Mouse (Mus musculus) liver, adult 2 months (tissue): ENCODE results near the gene Ltf. TPM values are rescaled to one million over a fixed set of nuclear protein-coding genes. Genes with fewer than 3 reads are reported as not detected.
A peak's percentile ranks its signal among the peaks of the same experiment; 100 is the strongest.

Source experiments
- DNase-seq: peaks from one replicate; pipeline ENCODE4 v3.0.0-alpha.2; 2011; ENCODE audit warnings: low read depth, low spot score; ENCODE audit errors: extremely low read depth
- H3K27ac ChIP-seq: fragments of 200-500 bp; replicated peaks from 2 replicates; pipeline ENCODE4 v1.5.1; 2012; ENCODE audit warnings: low read depth, mild to moderate bottlenecking, control low read depth, inconsistent platforms, low read length; ENCODE audit not compliant: insufficient read depth
- H3K27me3 ChIP-seq: fragments of 200-500 bp; 2 replicates; pipeline ENCODE4 v1.6.1; 2012; ENCODE audit warnings: mild to moderate bottlenecking, moderate library complexity, low read length, inconsistent platforms; ENCODE audit not compliant: control insufficient read depth, insufficient read depth
- H3K36me3 ChIP-seq: fragments of 200-500 bp; 2 replicates; pipeline ENCODE4 v1.6.1; 2012; ENCODE audit warnings: low read length, inconsistent platforms; ENCODE audit not compliant: control insufficient read depth, insufficient read depth
- H3K4me1 ChIP-seq: fragments of 200-500 bp; 2 replicates; pipeline ENCODE4 v1.6.1; 2011; ENCODE audit warnings: low read length; ENCODE audit not compliant: control insufficient read depth, insufficient read depth
- H3K4me3 ChIP-seq: fragments of 200-500 bp; 2 replicates; pipeline ENCODE4 v1.5.1; 2011; ENCODE audit warnings: low read depth, mild to moderate bottlenecking, control low read depth, low read length, moderate library complexity; ENCODE audit not compliant: insufficient read depth
- H3K79me2 ChIP-seq: fragments of 200-500 bp; 2 replicates; pipeline ENCODE4 v1.6.1; 2012; ENCODE audit warnings: inconsistent platforms, mild to moderate bottlenecking, low read length, moderate library complexity; ENCODE audit not compliant: control insufficient read depth, insufficient read depth
- H3K9ac ChIP-seq: fragments of 200-500 bp; 2 replicates; pipeline ENCODE4 v1.6.1; 2012; ENCODE audit warnings: low read depth, mild to moderate bottlenecking, control low read depth, inconsistent platforms, low read length
- CTCF ChIP-seq: fragments of 200-500 bp; IDR thresholded peaks from 2 replicates; pipeline ENCODE4 v1.5.1; 2011; ENCODE audit warnings: low read depth, low read length, control low read depth
- POLR2A ChIP-seq: fragments of 200-500 bp; IDR thresholded peaks from 2 replicates; pipeline ENCODE4 v1.6.1; 2011; ENCODE audit warnings: low read length, control low read depth; ENCODE audit not compliant: insufficient read depth; ENCODE audit errors: extremely low read depth
- WGBS: fragments of 180-500 bp; shearing (Covaris S2); methylation state at CpG from one replicate; pipeline ENCODE4 v1.1.7; 2018; 5-methylcytosine and 5-hydroxymethylcytosine counted together
- polyA plus RNA-seq: library from polyadenylated mRNA; depleted of rRNA; stranded (reverse); fragments of >200 nt; gene quantifications from 2 replicates; pipeline ENCODE4 v1.2.3, GENCODE M21; 2012
- total RNA-seq: library from RNA; depleted of rRNA; stranded (reverse); fragments of >200 nt; gene quantifications from 2 replicates; pipeline ENCODE4 v1.2.3, GENCODE M21; 2014

Gene Ltf
- total and polyA plus RNA-seq, 2 experiments = 0.12 to 0.37 TPM

- H3K4me3 ChIP-seq = peak overlapping the region; percentile 18
- H3K4me1 ChIP-seq = peaks cover 20% of the 10 kb centered on the region
- peak; percentile 66 for DNase-seq
- H3K27me3 ChIP-seq = no peaks in the 10 kb centered on the region
- peaks cover 9% of the 10 kb centered on the region; the same call in 1 of the 2 replicates for H3K79me2 ChIP-seq
- TF ChIP-seq CTCF (no peak), POLR2A (no peak)
- peak overlapping the region; percentile 2 for H3K9ac ChIP-seq
- H3K36me3 ChIP-seq = peaks cover 5% of the 10 kb centered on the region
- WGBS = 22% methylated on average over 4 of the region's 4 CpGs
- peak overlapping the region; percentile 50 for H3K27ac ChIP-seq
Observed at GRCm38 (mm10) chr9:110987331-110987730, 31.7 kb upstream of the Ltf start.

GRCm38 (mm10) chr9:110988078-110988477 is 31.0 kb upstream of the Ltf start:
- Histone ChIP-seq H3K27me3 (no peaks in the 10 kb centered on the region), H3K4me3 (peak overlapping the region; percentile 55), H3K9ac (peak overlapping the region; percentile 74), H3K79me2 (peaks cover 9% of the 10 kb centered on the region; the same call in 1 of the 2 replicates), H3K36me3 (peaks cover 5% of the 10 kb centered on the region), H3K27ac (peak overlapping the region; percentile 95), H3K4me1 (peaks cover 25% of the 10 kb centered on the region)
- WGBS = 15% methylated on average over 3 of the region's 3 CpGs
- TF ChIP-seq CTCF (no peak), POLR2A (no peak)
- peak; percentile 84 for DNase-seq

- Histone ChIP-seq H3K79me2 (peaks cover 9% of the 10 kb centered on the region; the same call in 1 of the 2 replicates), H3K27me3 (no peaks in the 10 kb centered on the region), H3K4me3 (peak overlapping the region; percentile 72), H3K36me3 (peaks cover 5% of the 10 kb centered on the region), H3K27ac (peak overlapping the region; percentile 93), H3K9ac (peak overlapping the region; percentile 87), H3K4me1 (peaks cover 29% of the 10 kb centered on the region)
- 16% methylated on average over 4 of the region's 4 CpGs for WGBS
- TF ChIP-seq POLR2A (no peak), CTCF (no peak)
- peak; percentile 63 for DNase-seq
Observed at GRCm38 (mm10) chr9:110989141-110989540, 29.9 kb upstream of the Ltf start.

- peak; percentile 97 for DNase-seq
- TF ChIP-seq POLR2A (peak; percentile 66; the same call in 1 of the 2 replicates), CTCF (no peak)
- Histone ChIP-seq H3K4me1 (peaks cover 31% of the 10 kb centered on the region), H3K79me2 (peaks cover 9% of the 10 kb centered on the region; the same call in 1 of the 2 replicates), H3K36me3 (peaks cover 5% of the 10 kb centered on the region), H3K27ac (peak overlapping the region; percentile 93), H3K4me3 (peak overlapping the region; percentile 72), H3K9ac (peak overlapping the region; percentile 87), H3K27me3 (no peaks in the 10 kb centered on the region)
- 36% methylated on average over 2 of the region's 2 CpGs for WGBS
Observed at GRCm38 (mm10) chr9:110989543-110989942, 29.5 kb upstream of the Ltf start.

GRCm38 (mm10) chr9:110990204-110990603 is 28.9 kb upstream of the Ltf start, which contains the start of gene Rtp3:
Gene Rtp3 (minus strand): TSS chr9:110990583.
- TF ChIP-seq POLR2A = no peak
- TF ChIP-seq CTCF = no peak
- H3K79me2 ChIP-seq = peaks cover 9% of the 10 kb centered on the region; the same call in 1 of the 2 replicates
- peak within 1 kb of the TSS; percentile 93 for H3K27ac ChIP-seq
- peak within 1 kb of the TSS; percentile 87 for H3K9ac ChIP-seq
- no peaks in the 10 kb centered on the region for H3K27me3 ChIP-seq
- peaks cover 30% of the 10 kb centered on the region for H3K4me1 ChIP-seq
- DNase-seq = peak; percentile 78
- H3K4me3 ChIP-seq = peak within 1 kb of the TSS; percentile 72
- WGBS = 2% methylated on average over 6 of the region's 6 CpGs
- H3K36me3 ChIP-seq = peaks cover 5% of the 10 kb centered on the region

GRCm38 (mm10) chr9:110993281-110993709 is 25.8 kb upstream of the Ltf start:
- WGBS = 6% methylated on average over 3 of the region's 3 CpGs

More at GRCm38 (mm10) chr9:110993281-110993709, 25.8 kb upstream of the Ltf start:
- H3K27ac ChIP-seq = peak overlapping the region; percentile 76
- peaks cover 9% of the 10 kb centered on the region; the same call in 1 of the 2 replicates for H3K79me2 ChIP-seq
- H3K27me3 ChIP-seq = no peaks in the 10 kb centered on the region
- H3K4me1 ChIP-seq = peaks cover 19% of the 10 kb centered on the region
- no peak overlapping the region for H3K9ac ChIP-seq
- no peak overlapping the region for H3K4me3 ChIP-seq
- no peak for TF ChIP-seq CTCF
- TF ChIP-seq POLR2A = no peak
- no peaks in the 10 kb centered on the region for H3K36me3 ChIP-seq
- peak; percentile 97 for DNase-seq
